Mouse (Mus musculus) limb, embryonic 14.5 days (tissue): ENCODE results near the gene Stard13. TPM values are rescaled to one million over a fixed set of nuclear protein-coding genes. Genes with fewer than 3 reads are reported as not detected.
A peak's percentile ranks its signal among the peaks of the same experiment; 100 is the strongest.

Source experiments
- ATAC-seq: fragments of 200-750 bp; cut with Nextera tagmentation; 2 replicates; pipeline ENCODE4 v1.8.0; 2017; ENCODE audit warnings: low read depth, moderate number of reproducible peaks, moderate TSS enrichment; ENCODE audit not compliant: low FRiP score
- DNase-seq: peaks from one replicate; pipeline ENCODE4 v3.0.0-alpha.2; 2015; ENCODE audit warnings: low spot score
- H3K27ac ChIP-seq: fragments of 300-500 bp; sonication (generic); replicated peaks from 2 replicates; pipeline ENCODE4 v1.5.1; 2014; ENCODE audit warnings: low read depth, mild to moderate bottlenecking, low read length, moderate library complexity, mixed read lengths
- H3K27me3 ChIP-seq: fragments of 300-500 bp; sonication (generic); 2 replicates; pipeline ENCODE4 v1.6.1; 2014; ENCODE audit warnings: low read length, mixed read lengths; ENCODE audit not compliant: control insufficient read depth, insufficient read depth
- H3K36me3 ChIP-seq: fragments of 300-500 bp; sonication (generic); 2 replicates; pipeline ENCODE4 v1.6.1; 2014; ENCODE audit warnings: mild to moderate bottlenecking, low read length, moderate library complexity, mixed read lengths; ENCODE audit not compliant: control insufficient read depth, insufficient read depth
- H3K4me1 ChIP-seq: fragments of 300-500 bp; sonication (generic); 2 replicates; pipeline ENCODE4 v1.6.1; 2014; ENCODE audit warnings: antibody characterized with exemption, low read length, mixed read lengths; ENCODE audit not compliant: control insufficient read depth, insufficient read depth
- H3K4me2 ChIP-seq: fragments of 300-500 bp; sonication (generic); replicated peaks from 2 replicates; pipeline ENCODE4 v1.6.1; 2014; ENCODE audit warnings: low read depth, mild to moderate bottlenecking, low read length, moderate library complexity; ENCODE audit not compliant: severe bottlenecking
- H3K4me3 ChIP-seq: fragments of 300-500 bp; sonication (generic); replicated peaks from 2 replicates; pipeline ENCODE4 v1.5.1; 2014; ENCODE audit warnings: low read length
- H3K9ac ChIP-seq: fragments of 300-500 bp; sonication (generic); 2 replicates; pipeline ENCODE4 v1.6.1; 2014; ENCODE audit warnings: mild to moderate bottlenecking, low read depth, low read length, moderate library complexity; ENCODE audit not compliant: severe bottlenecking
- H3K9me3 ChIP-seq: fragments of 300-500 bp; sonication (generic); 2 replicates; pipeline ENCODE4 v1.6.1; 2016; ENCODE audit warnings: low read length; ENCODE audit not compliant: control insufficient read depth
- POLR2A ChIP-seq: fragments of 200-500 bp; IDR thresholded peaks from 2 replicates; pipeline ENCODE4 v1.8.0; 2012; ENCODE audit warnings: inconsistent platforms, mild to moderate bottlenecking, moderate library complexity, borderline replicate concordance; ENCODE audit not compliant: insufficient read depth, insufficient read length; ENCODE audit errors: extremely low read depth
- WGBS: fragments of 180-500 bp; shearing (Covaris S2); extraction: QIAGEN DNeasy Blood & Tissue Kit; methylation state at CpG from one replicate; pipeline ENCODE4 v1.1.7; 2014; 5-methylcytosine and 5-hydroxymethylcytosine counted together
- polyA plus RNA-seq, 2 experiments: library from polyadenylated mRNA; depleted of rRNA in 1 of 2; stranded (reverse) in 1 of 2; unstranded in 1 of 2; fragments of >200 nt; fragmentation: Nextera tagmentation in 1 of 2; extraction: Ambion mirVana in 1 of 2; gene quantifications; 2 replicates each; pipeline versions ENCODE4 v1.2.1 to v1.2.3; 2012 to 2014

Stard13 gene
- polyA plus RNA-seq, 2 experiments, result 9.0 to 17.5 TPM

DNA sequence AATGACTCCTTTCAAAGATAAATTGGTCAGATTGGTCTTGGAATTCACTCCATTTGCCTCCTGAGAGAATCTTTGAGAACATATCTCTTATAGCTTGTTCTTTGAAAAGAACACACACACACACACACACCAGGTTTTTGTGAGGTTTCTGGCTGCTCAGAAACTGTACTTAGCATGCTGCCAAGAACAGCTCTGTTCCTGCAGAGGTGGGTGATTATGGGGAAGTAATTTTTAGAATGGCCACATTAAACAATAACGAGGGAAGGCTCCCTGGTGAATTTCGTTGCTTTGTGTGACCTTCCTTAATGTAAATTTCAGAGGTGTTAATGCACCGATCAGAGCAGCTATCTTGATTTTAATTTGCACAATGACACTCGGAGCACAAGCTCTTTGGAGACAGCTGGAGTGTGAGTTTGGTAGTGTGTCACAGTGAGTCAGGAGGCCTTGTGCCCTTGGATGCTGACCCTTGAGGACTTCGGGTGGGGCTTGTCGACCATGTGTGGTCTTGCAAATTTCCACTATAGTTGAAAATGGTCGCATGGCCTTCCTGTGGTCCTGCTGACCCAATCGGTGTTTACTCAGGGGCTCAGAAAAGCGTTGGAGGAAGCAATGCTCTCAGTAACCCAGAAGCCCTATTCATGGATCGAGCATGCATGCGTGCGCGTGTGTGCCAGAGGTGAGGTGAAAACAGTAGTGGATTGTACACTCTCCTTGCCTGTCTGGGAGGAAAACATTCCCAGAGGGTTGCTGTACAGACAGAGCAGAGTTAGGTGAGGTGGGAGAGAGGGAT is 213.4 kb downstream of the Stard13 start:
- Histone ChIP-seq H3K9ac (no peak overlapping the region), H3K27ac (no peak overlapping the region), H3K4me1 (peaks cover 32% of the 10 kb centered on the region), H3K27me3 (no peaks in the 10 kb centered on the region), H3K4me2 (no peak overlapping the region), H3K9me3 (no peaks in the 10 kb centered on the region), H3K36me3 (no peaks in the 10 kb centered on the region), H3K4me3 (no peak overlapping the region)
- ATAC-seq (no peak), DNase-seq (peak; percentile 35)
- TF ChIP-seq POLR2A, result no peak
- WGBS, result 54% methylated on average over 13 of the region's 13 CpGs

- DNase-seq (no peak), ATAC-seq (no peak)
- H3K9me3 ChIP-seq, result 0 out of 2 replicates have a peak, but pooled peaks cover 2% of the 10 kb centered on the region
- no peak overlapping the region for H3K9ac ChIP-seq
- peaks cover 31% of the 10 kb centered on the region for H3K4me1 ChIP-seq
- H3K4me2 ChIP-seq, result no peak overlapping the region
- no peak overlapping the region; the same call in 1 of the 2 replicates for H3K27ac ChIP-seq
- H3K27me3 ChIP-seq, result no peaks in the 10 kb centered on the region
- no peak overlapping the region for H3K4me3 ChIP-seq
- WGBS, result 38% methylated on average over 5 of the region's 5 CpGs
- no peak for TF ChIP-seq POLR2A
- H3K36me3 ChIP-seq, result no peaks in the 10 kb centered on the region
Observed at GRCm38 (mm10) chr5:151018959-151019358, 214.7 kb downstream of the Stard13 start.

GRCm38 (mm10) chr5:151018450-151018849 is 215.2 kb downstream of the Stard13 start:
- DNase-seq (no peak), ATAC-seq (no peak)
- Histone ChIP-seq H3K4me3 (no peak overlapping the region), H3K4me2 (no peak overlapping the region), H3K27ac (0 out of 2 replicates have a peak overlapping the region, but pooled peaks have one; percentile 1), H3K9ac (no peak overlapping the region), H3K27me3 (no peaks in the 10 kb centered on the region), H3K36me3 (no peaks in the 10 kb centered on the region), H3K4me1 (peaks cover 27% of the 10 kb centered on the region), H3K9me3 (0 out of 2 replicates have a peak, but pooled peaks cover 2% of the 10 kb centered on the region)
- 78% methylated on average over 5 of the region's 5 CpGs for WGBS
- no peak for TF ChIP-seq POLR2A

GRCm38 (mm10) chr5:151004216-151004755 is 229.3 kb downstream of the Stard13 start:
- Histone ChIP-seq H3K27me3 (no peaks in the 10 kb centered on the region), H3K27ac (no peak overlapping the region), H3K4me1 (no peaks in the 10 kb centered on the region), H3K9me3 (no peaks in the 10 kb centered on the region), H3K9ac (no peak overlapping the region), H3K36me3 (no peaks in the 10 kb centered on the region), H3K4me3 (no peak overlapping the region), H3K4me2 (no peak overlapping the region)
- 60% methylated on average over 1 of the region's 1 CpGs for WGBS
- ATAC-seq, result no peak
- no peak for DNase-seq
- no peak for TF ChIP-seq POLR2A

- H3K4me1 ChIP-seq, result no peaks in the 10 kb centered on the region
- ATAC-seq (no peak), DNase-seq (no peak)
- no peak overlapping the region for H3K27ac ChIP-seq
- H3K36me3 ChIP-seq, result no peaks in the 10 kb centered on the region
- no peaks in the 10 kb centered on the region for H3K9me3 ChIP-seq
- H3K9ac ChIP-seq, result no peak overlapping the region
- H3K27me3 ChIP-seq, result no peaks in the 10 kb centered on the region
- H3K4me3 ChIP-seq, result no peak overlapping the region
- no peak overlapping the region for H3K4me2 ChIP-seq
- WGBS, result 97% methylated on average over 4 of the region's 4 CpGs
- no peak for TF ChIP-seq POLR2A
Observed at GRCm38 (mm10) chr5:151002051-151002450, 231.6 kb downstream of the Stard13 start.
